19 mouse cellular contexts compared by ENCODE assay signal in genomic region chr4:36890365-36890764, GRCm38 (mm10).
DNase-seq lines count a peak whose midpoint lies in the region; ATAC-seq and TF ChIP-seq lines count a peak whose summit lies in the region.
"Had no signal": no experiment of that assay in that cellular context is flagged by ENCODE, and none has a peak within 500 bp of the region (broad histone marks: within the 10 kb centered on the region; RNA-seq: fewer than 3 reads in every experiment).

No protein-coding gene starts in this region.

- no peak overlapping the region for H3K9ac ChIP-seq in intestine, embryonic 15.5 days
- H3K9ac ChIP-seq in intestine, postnatal 0 days (ENCODE audit: low read depth, low read length): no peak overlapping the region
- no peak overlapping the region for H3K9ac ChIP-seq in intestine, embryonic 16.5 days (ENCODE audit: low read depth, low read length)

- no peak overlapping the region for H3K4me2 ChIP-seq in intestine, embryonic 15.5 days (replicated peaks)
- H3K4me2 ChIP-seq in intestine, postnatal 0 days (replicated peaks; ENCODE audit: low read depth): no peak overlapping the region; the same call in 1 of the 2 replicates
- H3K4me2 ChIP-seq in intestine, embryonic 16.5 days (ENCODE audit: low read depth, low read length): no peak overlapping the region

- ATAC-seq in intestine, embryonic 15.5 days: peak; percentile 58; the same call in 1 of the 2 replicates
- no peak for ATAC-seq in intestine, postnatal 0 days
- peak; percentile 60; the same call in 1 of the 2 replicates for ATAC-seq in intestine, embryonic 16.5 days
- ATAC-seq: activated CD4-positive, CD25-positive, alpha-beta regulatory T cell, adult 4 months; CD4-positive, CD25-positive, alpha-beta regulatory T cell, adult 4 months; Patski had no signal

- no peak overlapping the region for H3K4me3 ChIP-seq in intestine, embryonic 15.5 days (replicated peaks)
- H3K4me3 ChIP-seq in intestine, postnatal 0 days (ENCODE audit: low read depth, low read length): no peak overlapping the region
- no peak overlapping the region for H3K4me3 ChIP-seq in intestine, embryonic 16.5 days (ENCODE audit: low read length)

- no peak for DNase-seq in right cerebral cortex, postnatal 4 days
- DNase-seq: adrenal gland, adult 2 months; adrenal gland, adult 8-10 months; adrenal gland, postnatal 10 days; adrenal gland, postnatal 14 days; adrenal gland, postnatal 25 days; adrenal gland, postnatal 36 days; B cell, adult 2 months; cerebellum, adult 11 months; cerebellum, adult 11-12 months; cerebellum, adult 18-20 months had no signal

- 68% methylated on average over 3 of the region's 3 CpGs for WGBS in intestine, embryonic 15.5 days
- 56% methylated on average over 3 of the region's 3 CpGs for WGBS in intestine, postnatal 0 days
- 73% methylated on average over 3 of the region's 3 CpGs for WGBS in intestine, embryonic 16.5 days

- no peaks in the 10 kb centered on the region for H3K36me3 ChIP-seq in intestine, embryonic 15.5 days
- H3K36me3 ChIP-seq in intestine, postnatal 0 days (ENCODE audit: control insufficient read depth, insufficient read depth): no peaks in the 10 kb centered on the region
- H3K36me3 ChIP-seq in intestine, embryonic 16.5 days (ENCODE audit: control insufficient read depth, insufficient read depth, low read length): no peaks in the 10 kb centered on the region
- H3K36me3 ChIP-seq: G1E had no signal

- no peak overlapping the region for H3K27ac ChIP-seq in intestine, embryonic 15.5 days
- H3K27ac ChIP-seq in intestine, postnatal 0 days (ENCODE audit: low read depth, low read length): no peak overlapping the region
- H3K27ac ChIP-seq in intestine, embryonic 16.5 days (ENCODE audit: low read length): no peak overlapping the region

- TF ChIP-seq CTCF in intestine, postnatal 0 days (IDR thresholded peaks at IDR 0.05; ENCODE audit: low read depth): no peak

- H3K4me1 ChIP-seq in intestine, embryonic 15.5 days (replicated peaks): no peaks in the 10 kb centered on the region
- no peaks in the 10 kb centered on the region for H3K4me1 ChIP-seq in intestine, postnatal 0 days (replicated peaks; ENCODE audit: control insufficient read depth, insufficient read depth, low read length)
- no peaks in the 10 kb centered on the region for H3K4me1 ChIP-seq in intestine, embryonic 16.5 days (ENCODE audit: control insufficient read depth, insufficient read depth, low read length)

- H3K27me3 ChIP-seq in intestine, embryonic 15.5 days (replicated peaks): no peaks in the 10 kb centered on the region
- H3K27me3 ChIP-seq in intestine, postnatal 0 days (replicated peaks; ENCODE audit: control insufficient read depth, insufficient read depth, low read length): no peaks in the 10 kb centered on the region
- no peaks in the 10 kb centered on the region for H3K27me3 ChIP-seq in intestine, embryonic 16.5 days (replicated peaks; ENCODE audit: control insufficient read depth, insufficient read depth, low read length)
- H3K27me3 ChIP-seq: CH12.LX, Patski had no signal

- H3K9me3 ChIP-seq in intestine, embryonic 15.5 days: no peaks in the 10 kb centered on the region
- H3K9me3 ChIP-seq in intestine, postnatal 0 days (ENCODE audit: control insufficient read depth): no peaks in the 10 kb centered on the region
- no peaks in the 10 kb centered on the region for H3K9me3 ChIP-seq in intestine, embryonic 16.5 days (ENCODE audit: control insufficient read depth, low read length)
- H3K9me3 ChIP-seq: G1E had no signal
